Mouse (Mus musculus) natural killer cell, adult 2 months (primary cell): ENCODE results near the gene Nipal4.

ENCODE experiments used
- DNase-seq, 2 experiments: peaks; one replicate each; pipeline ENCODE4 v3.0.0; 2022; ENCODE audit warnings: low spot score in 2 of 2

The Nipal4 gene

DNA sequence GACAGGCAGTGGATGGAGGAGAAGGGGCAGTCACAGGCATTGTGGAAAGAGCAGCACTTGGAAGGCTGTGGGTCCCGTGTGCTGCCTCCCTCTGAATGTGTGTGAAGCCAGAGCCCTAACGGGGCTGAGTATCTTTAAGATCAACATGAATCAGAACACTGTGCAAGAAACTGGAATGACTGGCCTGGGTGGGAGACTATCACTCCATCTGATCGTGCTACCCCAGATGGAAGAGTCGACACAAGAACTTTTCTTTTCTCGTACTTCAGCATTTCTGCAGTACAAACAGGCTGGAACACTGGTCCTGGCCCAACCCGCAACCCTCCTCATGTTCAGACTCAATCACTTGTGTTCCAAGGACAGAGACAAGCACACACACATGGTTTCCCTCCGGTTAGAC lies 2.2 kb upstream of the Nipal4 start:
- DNase-seq, result no peak

GRCm38 (mm10) chr11:46157462-46157861 lies 8.8 kb downstream of the Nipal4 start:
- no peak for DNase-seq

DNA sequence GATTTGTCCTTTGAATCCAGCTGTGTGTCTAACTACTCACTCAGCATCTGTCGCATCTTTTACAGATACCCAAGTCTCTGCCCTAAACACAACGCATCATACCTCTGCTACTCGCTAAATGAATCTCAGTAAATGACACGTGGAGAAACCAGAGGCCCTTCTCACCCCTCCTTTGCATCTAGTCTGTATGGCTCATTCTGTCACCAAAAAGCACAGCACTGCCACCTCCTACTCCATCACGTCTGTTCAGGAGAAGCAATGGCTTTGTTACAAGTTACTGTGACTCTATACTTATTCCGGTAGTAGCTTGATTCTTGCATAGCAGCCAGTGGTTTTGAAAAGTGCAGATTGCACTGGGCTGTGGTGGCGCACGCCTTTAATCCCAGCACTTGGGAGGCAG lies 9.4 kb downstream of the Nipal4 start:
- DNase-seq, result no peak

- no peak for DNase-seq
Observed at GRCm38 (mm10) chr11:46146619-46147018, 19.7 kb downstream of the Nipal4 start.

DNA sequence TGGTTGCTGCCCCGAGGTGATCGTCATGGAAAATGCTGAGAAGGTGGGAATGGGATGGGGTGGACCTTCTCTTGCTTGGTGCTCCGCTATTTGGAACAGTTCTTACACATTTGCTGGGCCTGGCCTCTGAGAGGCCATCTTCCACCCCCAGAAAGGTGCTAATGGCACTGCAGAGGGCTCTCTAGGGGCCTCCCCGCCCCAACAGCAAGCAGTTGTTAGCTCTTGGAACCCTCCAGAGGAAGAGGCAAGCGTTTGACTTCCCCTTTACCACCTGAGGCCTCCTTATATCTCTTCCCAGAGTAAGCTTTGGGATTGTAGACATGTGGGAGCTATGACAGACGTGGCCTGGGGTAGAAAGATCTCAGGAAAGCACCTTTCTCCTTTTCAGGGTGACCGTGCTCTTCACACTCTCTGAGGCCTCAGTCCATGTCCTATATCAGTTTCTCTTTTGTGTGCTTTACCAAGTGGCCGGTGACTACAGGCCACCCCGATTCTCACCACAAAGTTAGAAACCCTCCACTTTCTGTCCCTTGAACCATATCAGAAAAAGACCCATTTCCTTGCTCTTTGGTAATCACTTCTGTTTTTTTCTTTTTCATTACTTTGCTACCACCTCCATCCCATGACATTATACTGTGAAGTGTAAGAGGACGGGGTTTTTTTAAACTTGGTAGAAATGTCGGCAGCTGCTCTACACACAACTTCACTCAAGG lies 21.0 kb downstream of the Nipal4 start:
- peak in 1 of 2 experiments; percentile 22 for DNase-seq

DNA sequence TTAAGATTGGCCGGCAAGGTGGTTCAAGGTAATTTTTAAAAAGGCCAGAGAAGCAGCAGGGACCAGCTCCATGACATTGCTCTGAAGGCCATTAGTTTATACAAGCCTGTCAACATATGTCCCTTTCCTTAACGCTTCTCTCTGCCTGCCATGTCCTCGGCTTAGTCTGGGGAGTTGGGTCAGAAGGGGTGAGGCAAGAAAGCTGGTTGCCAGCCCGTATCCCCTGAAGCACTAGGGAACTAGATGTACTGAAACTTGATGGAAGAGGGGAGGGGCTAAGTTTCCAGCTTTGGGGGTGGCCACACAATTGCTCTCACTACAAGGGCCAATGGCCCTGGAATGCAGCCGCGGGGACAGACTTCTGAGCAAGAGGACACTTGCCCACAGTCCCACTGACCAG lies 23.0 kb downstream of the Nipal4 start:
- DNase-seq, result no peak

DNA sequence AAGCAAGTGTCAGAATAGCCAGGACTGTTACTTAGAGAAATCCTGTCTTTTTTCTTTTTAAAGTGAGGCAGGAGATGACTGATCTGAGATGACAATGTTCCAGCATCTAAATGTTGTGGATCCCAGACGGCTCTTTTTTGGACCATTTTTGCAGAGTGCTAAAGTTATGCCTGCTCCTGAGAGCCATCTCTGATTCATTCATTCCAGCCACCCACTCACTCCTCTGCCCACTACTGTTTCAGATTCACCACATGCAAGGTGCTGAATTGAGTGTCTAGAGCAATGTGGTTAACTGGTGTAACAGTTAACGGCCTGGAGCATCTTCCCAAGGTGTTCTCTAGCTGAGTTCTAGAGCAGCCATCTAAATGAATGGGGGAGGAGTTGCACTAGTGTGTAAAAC lies 31.4 kb downstream of the Nipal4 start:
- DNase-seq, result no peak

- DNase-seq, result no peak
Observed at GRCm38 (mm10) chr11:46131022-46131986, 35.0 kb downstream of the Nipal4 start.

DNA sequence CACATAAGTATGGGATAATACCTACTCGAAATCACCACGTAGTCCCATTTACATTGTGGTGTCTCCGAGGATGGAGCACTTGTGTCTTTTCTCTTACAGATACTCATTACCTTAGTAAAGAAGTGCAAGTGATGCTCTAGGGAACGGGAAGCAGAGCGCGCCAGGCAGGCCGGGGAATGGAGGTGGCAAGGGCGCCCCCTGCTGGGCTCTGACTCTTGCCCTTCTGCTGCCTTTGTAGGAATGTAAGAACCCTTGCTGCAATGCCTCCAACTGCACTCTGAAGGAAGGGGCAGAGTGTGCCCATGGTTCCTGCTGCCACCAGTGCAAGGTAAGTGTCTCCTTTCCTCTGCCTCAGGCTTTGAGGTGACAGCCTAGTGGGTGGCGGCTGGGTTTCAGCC lies 37.8 kb downstream of the Nipal4 start:
- peak; percentile 3 to 79 for DNase-seq

DNA sequence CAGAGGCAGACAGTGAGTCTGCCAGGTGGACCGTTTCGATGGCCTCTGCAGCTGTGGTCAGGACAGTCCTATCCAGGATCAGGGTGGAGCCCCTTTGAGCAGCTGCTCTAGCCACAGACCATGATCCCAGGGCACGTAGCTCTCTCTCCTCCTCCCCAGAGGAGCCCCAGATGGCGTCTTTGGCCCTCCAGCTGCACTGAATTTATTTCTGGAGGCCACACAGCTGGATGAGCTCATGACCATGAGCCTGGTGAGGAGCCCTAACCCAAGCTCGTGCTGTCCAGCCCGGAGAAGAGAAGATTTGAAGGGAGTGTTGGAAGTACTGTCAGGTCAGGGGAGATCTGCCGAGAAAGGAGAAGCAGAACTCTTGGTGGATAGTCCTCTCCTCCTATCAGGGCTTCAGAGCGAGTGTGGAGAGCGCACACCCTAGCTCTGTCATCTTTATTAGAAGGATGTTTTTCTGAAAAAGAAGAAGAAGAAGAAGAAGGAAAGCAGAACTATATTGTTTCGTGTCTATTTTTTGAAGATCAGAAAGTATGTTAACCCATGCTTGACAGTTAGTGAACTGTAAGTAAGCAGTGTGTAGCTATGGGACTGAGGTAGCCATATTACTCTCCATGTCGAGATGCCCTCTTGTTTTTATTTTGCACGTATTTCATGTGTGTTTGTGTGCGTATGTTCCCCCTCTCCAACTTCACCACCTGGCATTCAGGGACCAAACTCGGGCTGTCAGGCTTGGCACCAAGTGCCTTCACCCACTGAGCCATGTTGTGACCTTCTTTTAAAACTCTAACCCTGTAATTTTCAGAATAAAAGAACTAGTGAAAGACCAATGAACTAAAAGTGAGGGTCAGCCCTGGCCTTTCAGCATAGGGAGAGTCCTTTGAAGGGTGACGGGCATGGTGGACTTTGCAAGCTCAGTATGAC lies 38.4 kb downstream of the Nipal4 start:
- DNase-seq, result peak in 1 of 2 experiments; percentile 64

GRCm38 (mm10) chr11:46126827-46127410 lies 39.4 kb downstream of the Nipal4 start:
- no peak for DNase-seq

GRCm38 (mm10) chr11:46126317-46126716 lies 40.0 kb downstream of the Nipal4 start:
- DNase-seq, result peak in 1 of 2 experiments; percentile 13

GRCm38 (mm10) chr11:46125835-46126229 lies 40.5 kb downstream of the Nipal4 start:
- DNase-seq, result no peak

DNA sequence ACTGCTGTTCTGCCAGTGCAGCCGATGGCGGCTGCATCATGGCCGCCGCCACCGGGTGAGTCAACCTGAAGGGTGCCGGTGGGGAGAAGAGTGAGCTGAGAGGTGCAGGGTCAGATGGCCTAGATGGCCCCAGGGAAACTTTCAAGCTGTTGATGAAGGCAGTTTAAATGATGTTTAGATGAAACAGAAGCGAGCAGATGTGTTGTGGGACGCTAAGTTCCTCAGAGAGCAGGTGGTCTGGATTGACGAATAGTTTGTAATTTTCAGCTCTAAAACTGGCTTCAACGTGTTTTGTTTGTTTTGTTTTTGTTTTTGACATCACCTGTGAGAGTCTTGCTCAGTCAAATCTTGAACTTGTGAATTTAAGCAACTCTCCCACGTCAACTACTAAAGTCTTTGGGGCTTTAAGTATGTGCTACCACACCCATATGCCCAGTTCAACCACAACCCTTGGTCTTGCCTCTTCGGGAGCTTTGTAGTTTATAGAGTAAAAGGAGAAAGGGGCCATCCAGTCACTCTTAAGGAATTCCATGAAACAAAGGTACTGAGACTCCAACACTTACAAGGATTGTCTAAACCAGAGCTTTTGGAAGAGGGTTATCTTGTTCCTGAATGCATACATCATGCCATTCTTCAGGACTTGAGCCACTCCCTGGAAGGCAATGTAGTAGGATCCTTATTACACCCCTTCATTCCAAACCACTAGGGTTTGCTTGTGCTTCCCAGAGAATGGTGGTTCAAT lies 41.0 kb downstream of the Nipal4 start:
- no peak for DNase-seq

GRCm38 (mm10) chr11:46123328-46123866 lies 42.9 kb downstream of the Nipal4 start:
- DNase-seq, result no peak

- no peak for DNase-seq
Observed at GRCm38 (mm10) chr11:46122875-46123274, 43.4 kb downstream of the Nipal4 start.

GRCm38 (mm10) chr11:46121666-46122065 lies 44.6 kb downstream of the Nipal4 start:
- DNase-seq, result no peak

- no peak for DNase-seq
Observed at GRCm38 (mm10) chr11:46120084-46120483, 46.2 kb downstream of the Nipal4 start.

DNA sequence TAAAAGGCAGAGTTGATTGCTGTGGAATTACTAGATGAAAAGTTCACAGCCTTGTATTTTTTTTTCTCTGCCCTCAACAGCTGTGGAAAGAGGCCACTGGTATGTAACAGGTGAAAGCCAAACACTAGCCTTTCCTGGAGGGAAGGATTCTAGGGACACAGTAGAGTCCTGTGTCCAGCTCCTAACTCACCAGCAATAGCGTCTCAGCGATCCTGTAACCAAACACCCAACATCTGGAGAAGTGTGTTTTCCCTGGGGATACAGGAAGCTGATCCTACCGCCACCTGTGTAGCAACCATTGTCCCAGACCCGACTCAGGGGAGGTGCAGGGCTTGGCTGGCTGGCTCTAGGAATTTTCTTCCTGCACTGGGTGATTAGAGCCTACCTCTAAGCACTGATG lies 46.7 kb downstream of the Nipal4 start:
- no peak for DNase-seq

GRCm38 (mm10) chr11:46116510-46116909 lies 49.8 kb downstream of the Nipal4 start:
- peak in 1 of 2 experiments; percentile 13 for DNase-seq
